Mouse (Mus musculus) hindbrain, postnatal 0 days (tissue): ENCODE data around the gene Dennd4c. TPM values are rescaled to one million over a fixed set of nuclear protein-coding genes. Genes with fewer than 3 reads are reported as not detected.

Experiments used
- ATAC-seq: fragments of 200-750 bp; cut with Nextera tagmentation; 2 replicates; pipeline ENCODE4 v1.8.0; 2017; ENCODE audit warnings: mild to moderate bottlenecking, moderate TSS enrichment, moderate library complexity
- DNase-seq: peaks from one replicate; pipeline ENCODE4 v3.0.0-alpha.2; 2015; ENCODE audit warnings: low spot score
- H3K27ac ChIP-seq: fragments of 300-500 bp; sonication (generic); 2 replicates; pipeline ENCODE4 v1.5.1; 2014; ENCODE audit warnings: mild to moderate bottlenecking
- H3K27me3 ChIP-seq: fragments of 300-500 bp; sonication (generic); 2 replicates; pipeline ENCODE4 v1.6.1; 2014; ENCODE audit warnings: low read length, mixed read lengths; ENCODE audit not compliant: insufficient read depth
- H3K36me3 ChIP-seq: fragments of 300-500 bp; sonication (generic); 2 replicates; pipeline ENCODE4 v1.6.1; 2014; ENCODE audit warnings: low read length, mixed read lengths; ENCODE audit not compliant: insufficient read depth
- H3K4me1 ChIP-seq: fragments of 300-500 bp; sonication (generic); 2 replicates; pipeline ENCODE4 v1.6.1; 2014; ENCODE audit warnings: antibody characterized with exemption, low read length, mixed read lengths; ENCODE audit not compliant: insufficient read depth
- H3K4me2 ChIP-seq: fragments of 300-500 bp; sonication (generic); 2 replicates; pipeline ENCODE4 v1.6.1; 2014; ENCODE audit warnings: low read depth, mild to moderate bottlenecking, low read length, moderate library complexity, mixed read lengths
- H3K4me3 ChIP-seq: fragments of 300-500 bp; sonication (generic); 2 replicates; pipeline ENCODE4 v1.5.1; 2014; ENCODE audit warnings: low read length
- H3K9ac ChIP-seq: fragments of 300-500 bp; sonication (generic); replicated peaks from 2 replicates; pipeline ENCODE4 v1.6.1; 2014; ENCODE audit warnings: mild to moderate bottlenecking, low read length, moderate library complexity, mixed read lengths
- H3K9me3 ChIP-seq: fragments of 300-500 bp; sonication (generic); 2 replicates; pipeline ENCODE4 v1.6.1; 2016; ENCODE audit warnings: low read length, mixed read lengths
- CTCF ChIP-seq: IDR thresholded peaks from 2 replicates; pipeline ENCODE4 v1.5.1; 2016; ENCODE audit warnings: antibody characterized with exemption, control low read depth, low read depth
- WGBS: fragments of 180-500 bp; shearing (Covaris S2); extraction: QIAGEN DNeasy Blood & Tissue Kit; methylation state at CpG from one replicate; pipeline ENCODE4 v1.1.7; 2014; 5-methylcytosine and 5-hydroxymethylcytosine counted together
- polyA plus RNA-seq: library from polyadenylated mRNA; unstranded; fragments of >200 nt; fragmentation: Nextera tagmentation; extraction: Ambion mirVana; gene quantifications from 2 replicates; pipeline ENCODE4 v1.2.1, GENCODE M21; 2015
- total RNA-seq: library from RNA; depleted of rRNA; stranded (reverse); fragments of >200 nt; gene quantifications from 2 replicates; pipeline ENCODE4 v1.2.3, GENCODE M21; 2014

Dennd4c gene
- total and polyA plus RNA-seq, 2 experiments from 2014 or later = 3.2 to 14.3 TPM

- Histone ChIP-seq H3K4me1 (no peaks in the 10 kb centered on the region), H3K27me3 (no peaks in the 10 kb centered on the region), H3K27ac (no peak overlapping the region), H3K4me2 (no peak overlapping the region), H3K9ac (no peak overlapping the region), H3K36me3 (no peaks in the 10 kb centered on the region), H3K4me3 (no peak overlapping the region), H3K9me3 (no peaks in the 10 kb centered on the region)
- DNase-seq = no peak
- no peak for TF ChIP-seq CTCF
- ATAC-seq = no peak
- 82% methylated on average over 2 of the region's 2 CpGs for WGBS
Observed at GRCm38 (mm10) chr4:86713518-86713917, 34.8 kb upstream of the Dennd4c start.

- TF ChIP-seq CTCF = no peak
- DNase-seq = no peak
- H3K9me3 ChIP-seq = no peaks in the 10 kb centered on the region
- H3K4me2 ChIP-seq = no peak overlapping the region
- no peak overlapping the region for H3K27ac ChIP-seq
- H3K4me1 ChIP-seq = no peaks in the 10 kb centered on the region
- H3K4me3 ChIP-seq = no peak overlapping the region
- no peak for ATAC-seq
- no peaks in the 10 kb centered on the region for H3K27me3 ChIP-seq
- H3K9ac ChIP-seq = no peak overlapping the region
- no peaks in the 10 kb centered on the region for H3K36me3 ChIP-seq
- 98% methylated on average over 1 of the region's 1 CpGs for WGBS
Observed at GRCm38 (mm10) chr4:86715341-86715740, 33.0 kb upstream of the Dennd4c start.

GRCm38 (mm10) chr4:86717176-86717575 is 31.2 kb upstream of the Dennd4c start:
- Histone ChIP-seq H3K4me2 (no peak overlapping the region), H3K4me3 (no peak overlapping the region), H3K9me3 (no peaks in the 10 kb centered on the region), H3K27me3 (no peaks in the 10 kb centered on the region), H3K4me1 (no peaks in the 10 kb centered on the region), H3K27ac (no peak overlapping the region), H3K36me3 (no peaks in the 10 kb centered on the region), H3K9ac (no peak overlapping the region)
- DNase-seq = peak; percentile 25
- WGBS = 79% methylated on average over 1 of the region's 1 CpGs
- TF ChIP-seq CTCF = no peak
- no peak for ATAC-seq

GRCm38 (mm10) chr4:86718878-86719577 is 29.3 kb upstream of the Dennd4c start:
- DNase-seq (no peak), ATAC-seq (no peak)
- no peak for TF ChIP-seq CTCF
- no peaks in the 10 kb centered on the region for H3K4me1 ChIP-seq
- H3K4me3 ChIP-seq = no peak overlapping the region
- H3K4me2 ChIP-seq = no peak overlapping the region
- H3K36me3 ChIP-seq = no peaks in the 10 kb centered on the region
- no peaks in the 10 kb centered on the region for H3K9me3 ChIP-seq
- WGBS = 79% methylated on average over 4 of the region's 4 CpGs
- H3K27me3 ChIP-seq = no peaks in the 10 kb centered on the region
- H3K9ac ChIP-seq = no peak overlapping the region
- no peak overlapping the region for H3K27ac ChIP-seq

GRCm38 (mm10) chr4:86721856-86722358 is 26.4 kb upstream of the Dennd4c start:
- TF ChIP-seq CTCF = no peak
- 82% methylated on average over 8 of the region's 8 CpGs for WGBS

GRCm38 (mm10) chr4:86725175-86725574 is 23.2 kb upstream of the Dennd4c start:
- H3K4me3 ChIP-seq = no peak overlapping the region
- H3K9ac ChIP-seq = no peak overlapping the region
- 79% methylated on average over 4 of the region's 4 CpGs for WGBS

More at GRCm38 (mm10) chr4:86721856-86722358, 26.4 kb upstream of the Dennd4c start:
- no peak overlapping the region for H3K4me3 ChIP-seq
- no peaks in the 10 kb centered on the region for H3K27me3 ChIP-seq
- DNase-seq = no peak
- H3K27ac ChIP-seq = no peak overlapping the region
- no peaks in the 10 kb centered on the region for H3K9me3 ChIP-seq
- H3K4me2 ChIP-seq = no peak overlapping the region
- no peaks in the 10 kb centered on the region for H3K4me1 ChIP-seq
- no peak overlapping the region for H3K9ac ChIP-seq
- no peaks in the 10 kb centered on the region for H3K36me3 ChIP-seq
- ATAC-seq = no peak

GRCm38 (mm10) chr4:86726141-86726540 is 22.2 kb upstream of the Dennd4c start:
- DNase-seq (no peak), ATAC-seq (no peak)
- no peaks in the 10 kb centered on the region for H3K4me1 ChIP-seq
- H3K36me3 ChIP-seq = no peaks in the 10 kb centered on the region
- no peaks in the 10 kb centered on the region for H3K27me3 ChIP-seq
- TF ChIP-seq CTCF = no peak
- H3K9me3 ChIP-seq = no peaks in the 10 kb centered on the region
- H3K9ac ChIP-seq = no peak overlapping the region
- 87% methylated on average over 5 of the region's 5 CpGs for WGBS
- H3K4me2 ChIP-seq = no peak overlapping the region
- H3K27ac ChIP-seq = no peak overlapping the region
- no peak overlapping the region for H3K4me3 ChIP-seq

More at GRCm38 (mm10) chr4:86725175-86725574, 23.2 kb upstream of the Dennd4c start:
- Histone ChIP-seq H3K9me3 (no peaks in the 10 kb centered on the region), H3K4me2 (no peak overlapping the region), H3K4me1 (no peaks in the 10 kb centered on the region), H3K27me3 (no peaks in the 10 kb centered on the region), H3K36me3 (no peaks in the 10 kb centered on the region), H3K27ac (no peak overlapping the region)
- no peak for DNase-seq
- ATAC-seq = no peak
- no peak for TF ChIP-seq CTCF
